Mouse (Mus musculus): ENCODE measurements at regions not wholly inside any gene's neighbourhood (a gene's known extent, or its start where the extent isn't known, plus 50 kb on each side); places are given as distances from the start of the nearest gene placed in this dataset.

- DNase-seq: no peak
Measured at GRCm38 (mm10) chr2:57772315-57772714, 225.4 kb upstream of the Galnt5 start.

GRCm38 (mm10) chr2:57776154-57776553, 221.5 kb upstream of the Galnt5 start:
- DNase-seq: no peak

GRCm38 (mm10) chr2:57780836-57781235, 216.8 kb upstream of the Galnt5 start:
- DNase-seq: no peak

- no peak for DNase-seq
Measured at GRCm38 (mm10) chr2:57793519-57794296, 204.0 kb upstream of the Galnt5 start.

GRCm38 (mm10) chr2:57799279-57799678, 198.4 kb upstream of the Galnt5 start:
- DNase-seq: no peak

- no peak for DNase-seq
Measured at GRCm38 (mm10) chr2:57807911-57808310, 189.8 kb upstream of the Galnt5 start.

- no peak for DNase-seq
Measured at GRCm38 (mm10) chr2:57812996-57813395, 184.7 kb upstream of the Galnt5 start.

- DNase-seq: no peak
Measured at GRCm38 (mm10) chr2:57820343-57820742, 177.3 kb upstream of the Galnt5 start.

GRCm38 (mm10) chr2:57820923-57821322, 176.8 kb upstream of the Galnt5 start:
- DNase-seq: no peak

- DNase-seq: no peak
Measured at GRCm38 (mm10) chr2:57828284-57828683, 169.4 kb upstream of the Galnt5 start.

GRCm38 (mm10) chr2:57832565-57833355, 164.9 kb upstream of the Galnt5 start:
- peak in 1 of 2 experiments; percentile 3 for DNase-seq

GRCm38 (mm10) chr2:57845135-57845534, 152.5 kb upstream of the Galnt5 start:
- no peak for DNase-seq

- no peak for DNase-seq
Measured at GRCm38 (mm10) chr2:57847707-57848106, 150.0 kb upstream of the Galnt5 start.

- no peak for DNase-seq
Measured at GRCm38 (mm10) chr2:57849338-57850057, 148.2 kb upstream of the Galnt5 start.

- no peak for DNase-seq
Measured at GRCm38 (mm10) chr2:57850058-57850400, 147.7 kb upstream of the Galnt5 start.

- no peak for DNase-seq
Measured at GRCm38 (mm10) chr2:57856524-57857107, 141.1 kb upstream of the Galnt5 start.

GRCm38 (mm10) chr2:57865289-57865688, 132.4 kb upstream of the Galnt5 start:
- DNase-seq: no peak

GRCm38 (mm10) chr2:57868046-57868445, 129.6 kb upstream of the Galnt5 start:
- no peak for DNase-seq

- DNase-seq: no peak
Measured at GRCm38 (mm10) chr2:57900168-57900567, 97.5 kb upstream of the Galnt5 start.

GRCm38 (mm10) chr2:57900580-57901247, 97.0 kb upstream of the Galnt5 start:
- DNase-seq: no peak

- no peak for DNase-seq
Measured at GRCm38 (mm10) chr2:57905184-57905583, 92.5 kb upstream of the Galnt5 start.

GRCm38 (mm10) chr2:57906939-57907338, 90.7 kb upstream of the Galnt5 start:
- no peak for DNase-seq

GRCm38 (mm10) chr2:57909706-57910105, 88.0 kb upstream of the Galnt5 start:
- DNase-seq: no peak

Data from thymus, postnatal 36 days (tissue).